Mouse (Mus musculus): ENCODE data around the gene Cd44.

GRCm38 (mm10) chr2:102822036-102822435, 79.4 kb downstream of the Cd44 start:
- TF ChIP-seq CTCF (conservative IDR thresholded peaks at IDR 0.05; ENCODE audit: low read length): no peak
- no peak for TF ChIP-seq POU5F1 (IDR thresholded peaks at IDR 0.05; ENCODE audit: borderline replicate concordance, low read length)
- no peak for TF ChIP-seq NANOG (IDR thresholded peaks at IDR 0.05; ENCODE audit: borderline replicate concordance, low read length)

Data from E14TG2a.4 (cell line).